Mouse (Mus musculus) spleen, postnatal 4 days (tissue): ENCODE measurements around the gene Sct.

Experiments
- DNase-seq, 2 experiments: peaks; one replicate each; pipeline ENCODE4 v3.0.0; 2022; ENCODE audit warnings: low spot score in 2 of 2

The Sct gene

GRCm38 (mm10) chr7:141278766-141279590 is at the start of gene Sct:
Gene Sct, minus strand, starts transcription at chr7:141279133.
- DNase-seq = peak in 1 of 2 experiments; percentile 64

GRCm38 (mm10) chr7:141328373-141328990 is 49.5 kb upstream of the Sct start:
- DNase-seq = no peak

- peak; percentile 97 to 98 for DNase-seq
Observed at GRCm38 (mm10) chr7:141327469-141328372, 48.8 kb upstream of the Sct start, which contains the start of the genes Deaf1 and Tmem80. Gene Deaf1, minus strand, starts transcription at chr7:141327690. Gene Tmem80, plus strand, starts transcription at chr7:141327739.

- DNase-seq = peak in 1 of 2 experiments; percentile 80
Observed at GRCm38 (mm10) chr7:141326546-141327446, 47.9 kb upstream of the Sct start.

- DNase-seq = no peak
Observed at GRCm38 (mm10) chr7:141324686-141325085, 45.8 kb upstream of the Sct start.

GRCm38 (mm10) chr7:141319446-141319845 is 40.5 kb upstream of the Sct start:
- DNase-seq = no peak

DNA sequence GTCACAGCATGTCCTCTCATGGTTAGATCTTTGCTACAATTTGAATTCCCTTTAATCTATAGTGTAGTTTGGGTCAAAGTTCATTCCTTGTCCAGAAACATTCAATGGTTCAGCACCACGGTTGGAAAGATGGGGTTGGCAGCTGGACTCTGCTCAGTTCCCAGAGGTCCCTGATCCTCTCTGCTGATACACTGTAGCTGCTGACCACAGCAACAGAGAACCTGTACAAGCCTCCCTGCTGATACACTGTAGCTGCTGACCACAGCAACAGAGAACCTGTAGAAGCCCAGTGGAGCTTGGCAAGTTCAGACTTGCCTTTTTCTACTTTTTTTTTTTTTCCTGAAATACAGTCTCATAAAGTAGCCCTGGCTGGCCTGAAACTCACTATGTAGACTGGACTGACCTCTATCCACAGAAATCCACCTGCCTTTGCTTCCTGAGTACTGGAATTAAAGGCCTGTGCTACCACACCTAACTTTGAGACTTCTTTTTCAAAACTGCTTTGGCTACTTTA is 38.7 kb upstream of the Sct start:
- DNase-seq = no peak

DNA sequence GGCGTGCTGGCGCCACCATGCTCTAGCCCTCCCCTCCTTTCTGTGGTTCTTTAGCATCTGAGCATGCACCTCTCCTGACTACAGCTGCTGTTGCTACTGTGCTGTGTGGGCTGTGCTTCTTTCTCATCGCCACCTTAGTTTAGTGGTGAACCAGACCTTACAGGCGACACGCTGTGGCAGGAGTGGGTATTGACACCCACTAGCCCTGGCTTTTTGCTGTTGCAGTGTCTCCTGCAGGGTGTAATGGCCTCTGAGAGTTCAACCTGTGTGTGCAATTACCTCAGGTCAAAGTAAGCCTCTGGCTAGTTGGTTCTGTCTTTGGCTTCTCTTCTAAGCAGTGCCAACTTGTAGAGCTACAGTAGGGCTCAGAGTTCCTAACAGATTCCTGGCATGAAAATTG is 37.0 kb upstream of the Sct start:
- peak in 1 of 2 experiments; percentile 59 for DNase-seq

DNA sequence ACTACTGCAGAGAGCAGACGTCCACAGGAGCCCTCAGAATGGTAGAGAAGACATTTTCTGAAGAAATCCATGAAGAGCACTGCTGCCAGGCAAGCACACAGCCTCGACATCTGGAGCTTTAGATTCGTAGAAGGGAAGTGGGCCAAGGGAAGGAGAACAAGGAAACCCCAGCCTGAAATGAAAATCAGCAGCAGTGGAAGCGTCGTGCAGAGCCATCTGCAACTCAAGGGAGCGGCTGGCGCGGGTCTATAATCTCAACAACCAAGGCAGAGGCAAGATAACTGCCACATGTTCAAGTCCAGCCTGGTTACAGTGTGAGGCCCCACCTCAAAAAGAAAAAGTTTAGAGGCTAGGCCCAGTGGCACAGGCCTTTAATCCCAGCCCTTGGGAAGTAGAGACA is 36.1 kb upstream of the Sct start:
- no peak for DNase-seq

- DNase-seq = no peak
Observed at GRCm38 (mm10) chr7:141314416-141314815, 35.5 kb upstream of the Sct start.

GRCm38 (mm10) chr7:141304537-141304936 is 25.6 kb upstream of the Sct start:
- DNase-seq = no peak

- DNase-seq = no peak
Observed at GRCm38 (mm10) chr7:141302702-141303268, 23.9 kb upstream of the Sct start.

DNA sequence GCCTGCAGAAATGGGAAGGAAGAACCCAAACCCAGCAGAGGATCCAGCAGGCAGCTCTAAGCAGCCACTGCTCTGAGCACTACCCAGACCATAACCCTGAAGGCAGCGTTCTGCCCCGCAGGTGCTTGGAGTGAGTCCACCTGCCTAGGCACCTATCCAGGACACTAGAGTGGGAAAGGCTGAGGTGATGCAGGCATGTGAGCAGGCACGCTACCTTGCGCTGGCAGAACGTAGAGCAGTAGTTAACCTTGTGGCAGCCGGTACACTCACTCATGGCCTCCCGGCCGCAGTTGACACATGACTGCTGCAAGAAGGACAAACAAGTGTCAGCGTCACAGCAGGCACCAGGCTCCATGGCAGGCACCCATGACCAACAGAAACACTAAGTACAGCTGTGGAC is 22.5 kb upstream of the Sct start:
- DNase-seq = no peak

DNA sequence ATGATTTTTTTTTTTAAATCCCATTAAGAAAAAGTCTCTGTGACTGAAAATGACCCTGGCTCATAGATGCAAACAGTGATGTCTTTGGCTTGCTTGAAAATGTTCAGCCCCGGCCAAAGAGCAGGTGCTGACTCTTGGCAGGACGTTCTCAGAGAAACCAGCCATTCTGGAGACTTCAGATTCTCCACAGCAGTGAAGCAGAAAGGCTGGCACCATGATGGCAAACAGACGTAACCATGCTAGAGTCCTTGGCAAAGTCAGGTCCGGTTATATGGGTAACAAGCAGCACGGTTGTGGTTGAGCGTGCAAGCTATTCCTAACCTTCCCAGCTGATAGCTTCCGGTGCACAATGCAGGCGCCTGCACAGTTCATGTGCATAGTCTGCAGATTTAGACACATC is 20.2 kb upstream of the Sct start:
- DNase-seq = no peak

DNA sequence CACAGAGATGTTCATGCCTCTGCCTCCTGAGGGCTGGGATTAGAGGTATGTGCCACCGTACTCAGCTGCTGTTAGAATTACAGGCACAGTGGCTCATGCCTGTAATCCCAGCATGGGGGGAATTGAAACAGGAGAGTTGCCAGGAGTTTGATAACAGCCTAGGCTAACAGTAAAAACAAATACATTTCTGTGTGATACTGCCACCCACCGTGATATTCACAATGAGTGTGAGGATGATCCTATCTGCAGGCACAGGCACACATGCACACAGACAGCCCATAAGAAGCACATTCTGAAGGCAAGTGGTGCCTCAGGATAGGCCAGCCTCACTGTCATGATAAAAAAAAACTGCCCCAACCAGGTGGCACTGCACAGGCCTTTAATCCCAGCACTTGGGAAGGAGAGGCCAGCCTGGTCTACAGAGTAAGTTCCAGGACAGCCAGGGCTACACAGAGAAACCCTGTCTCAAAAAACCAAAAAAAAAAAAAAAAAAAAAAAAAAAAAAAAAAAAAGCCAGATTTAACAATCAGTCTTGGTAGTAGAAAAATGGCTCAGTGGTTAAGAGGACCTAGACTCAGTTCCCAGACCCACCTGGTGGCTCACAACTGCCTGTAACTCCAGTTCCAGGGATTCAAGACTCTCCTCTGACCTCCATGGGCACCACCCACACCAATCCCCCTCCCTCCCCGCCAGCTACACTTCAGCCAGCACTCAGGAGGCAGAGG is 19.2 kb upstream of the Sct start:
- DNase-seq = no peak

- DNase-seq = no peak
Observed at GRCm38 (mm10) chr7:141294479-141294878, 15.5 kb upstream of the Sct start.

GRCm38 (mm10) chr7:141293852-141294471 is 15.0 kb upstream of the Sct start:
- DNase-seq = no peak

DNA sequence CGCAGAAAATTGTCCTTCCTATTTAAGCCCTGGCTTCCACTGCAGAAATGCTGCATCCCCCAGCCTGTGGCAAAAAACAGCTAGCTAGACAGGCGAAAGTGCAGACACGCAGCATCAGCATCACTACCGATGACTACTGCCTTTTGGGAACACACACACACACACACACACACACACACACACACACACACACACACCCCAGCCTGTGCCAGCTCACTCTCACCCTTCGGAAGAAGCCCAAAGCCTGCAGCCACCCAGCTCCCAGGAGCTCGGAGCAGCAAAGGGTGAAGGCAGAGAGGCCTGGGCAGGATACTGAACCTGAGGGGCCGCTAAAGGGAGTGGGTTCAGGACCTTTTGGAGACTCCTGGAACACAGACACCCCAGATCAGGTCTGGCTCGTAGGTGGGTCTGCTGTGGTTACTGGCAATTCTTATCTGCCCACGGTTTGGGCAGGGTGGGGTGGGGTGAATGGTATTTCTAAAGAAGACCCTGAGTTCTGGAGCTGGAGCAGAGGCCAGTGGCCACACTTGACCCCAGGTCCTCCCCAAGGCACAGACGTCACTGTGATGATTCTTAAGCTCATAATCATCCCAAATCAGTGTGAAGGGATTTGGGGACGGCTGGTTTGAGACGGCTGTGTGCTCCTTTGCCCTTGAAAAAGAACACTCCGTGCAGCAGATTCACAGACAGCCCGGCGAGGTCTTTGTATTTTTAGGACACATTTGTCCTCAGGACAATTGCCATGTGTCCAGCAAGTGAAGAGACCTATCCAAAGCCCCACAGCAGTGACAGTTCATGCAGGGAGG is 13.9 kb upstream of the Sct start:
- no peak for DNase-seq
